Mouse (Mus musculus) Muller cell, postnatal 12 days (primary cell): ENCODE data around the gene Slc35g1.

Experiments
- DNase-seq: peaks from one replicate; pipeline ENCODE4 v3.0.0-alpha.2; 2015; ENCODE audit errors: inconsistent ontology term

The Slc35g1 gene

DNA sequence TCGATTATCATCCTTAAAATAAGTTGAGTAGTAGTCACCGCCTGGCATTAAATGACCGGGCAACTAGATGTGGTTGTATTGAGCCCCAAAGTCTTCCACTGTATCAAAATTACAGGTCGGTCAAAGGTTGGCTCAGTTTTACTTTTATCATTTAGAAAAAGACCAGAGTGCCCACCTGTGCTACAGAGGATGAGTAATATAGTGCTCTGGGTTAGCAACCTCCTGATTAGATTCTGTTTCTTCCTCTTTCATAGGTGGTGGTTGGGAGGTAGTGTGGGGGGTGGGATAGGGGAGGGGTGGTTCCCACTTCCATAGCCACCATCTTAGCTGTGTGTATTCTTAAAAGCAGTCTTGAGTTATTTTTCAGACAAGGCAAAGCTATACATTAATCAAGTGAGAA, 7.9 kb upstream of the Slc35g1 start:
- no peak for DNase-seq

DNA sequence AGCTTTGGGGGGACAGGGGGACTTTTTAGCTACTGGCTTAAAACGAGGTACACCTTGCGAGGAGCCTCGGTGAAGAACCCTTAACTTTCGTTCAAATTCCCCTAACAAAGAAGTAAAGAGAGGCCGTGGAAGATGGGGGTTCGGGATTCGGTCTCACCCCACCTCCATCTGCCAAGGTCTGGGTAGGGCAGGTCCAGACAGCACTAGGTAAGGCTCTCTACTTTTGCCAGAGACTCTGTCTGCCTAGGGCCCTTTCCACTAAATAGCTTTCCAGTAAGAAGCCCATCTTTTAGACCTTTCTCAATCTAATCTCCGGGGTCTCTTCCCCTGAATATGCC, 822 bp downstream of the Slc35g1 start:
- peak; percentile 8 for DNase-seq

- DNase-seq: no peak
Observed at GRCm38 (mm10) chr19:38397004-38397403, 1.2 kb downstream of the Slc35g1 start.

DNA sequence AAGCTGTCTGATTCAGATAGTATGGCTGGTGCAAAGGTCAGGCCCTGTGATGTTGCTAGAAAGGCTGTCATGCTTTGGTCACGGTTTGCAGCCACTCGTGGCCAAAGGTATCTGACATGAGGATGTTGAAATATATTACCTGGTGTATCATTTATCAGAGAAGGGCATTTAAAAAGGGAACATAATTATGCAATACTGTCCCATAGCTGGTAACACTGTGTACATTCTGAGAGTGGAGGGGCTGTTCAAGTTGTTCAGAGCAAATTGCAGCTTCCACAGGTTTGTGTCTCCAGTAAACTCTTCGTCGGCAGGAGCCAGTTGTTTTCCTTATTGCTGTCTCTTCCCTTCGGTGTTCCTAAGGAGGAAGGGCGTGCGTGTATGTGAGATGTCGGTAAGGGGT, 3.2 kb downstream of the Slc35g1 start:
- no peak for DNase-seq

DNA sequence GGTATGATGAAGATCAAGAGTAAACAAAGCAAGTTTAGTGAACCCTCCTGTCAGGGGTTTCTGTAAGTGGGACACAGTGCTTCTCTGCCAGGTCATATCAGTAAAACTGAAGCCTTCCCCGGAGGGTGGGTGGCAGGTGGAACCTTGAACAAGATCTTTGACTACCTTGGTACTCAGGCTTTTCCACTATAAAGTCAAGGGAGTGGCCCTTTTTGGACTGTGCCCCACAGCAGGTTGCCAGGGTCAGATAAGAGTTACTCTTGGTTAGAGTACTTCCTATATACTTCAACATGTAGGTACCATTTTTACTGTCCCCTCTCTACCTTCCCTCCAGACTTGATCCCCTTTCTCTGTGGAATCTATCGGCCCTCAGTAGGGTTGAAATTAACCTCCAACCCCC, 5.1 kb downstream of the Slc35g1 start:
- no peak for DNase-seq

DNA sequence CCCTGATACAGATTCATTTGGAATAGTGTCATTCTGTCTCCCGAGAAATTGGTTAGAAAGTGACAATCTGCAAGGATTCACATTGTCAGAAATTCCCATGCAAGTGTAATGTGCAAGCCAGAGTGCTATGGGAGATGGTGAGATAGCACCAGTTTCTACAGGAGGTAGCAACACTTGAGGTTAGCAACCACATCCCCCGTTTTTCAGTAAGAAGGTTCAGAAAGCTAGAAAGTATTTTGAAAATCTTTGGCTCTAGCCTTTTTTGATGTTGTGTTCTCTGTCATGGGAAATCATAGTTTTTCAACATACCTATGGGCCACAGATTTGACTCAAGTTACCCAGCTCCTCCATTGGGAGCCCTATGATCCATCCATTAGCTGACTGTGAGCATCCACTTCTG, 5.6 kb downstream of the Slc35g1 start:
- DNase-seq: no peak

- no peak for DNase-seq
Observed at GRCm38 (mm10) chr19:38410357-38411056, 14.7 kb downstream of the Slc35g1 start.

DNA sequence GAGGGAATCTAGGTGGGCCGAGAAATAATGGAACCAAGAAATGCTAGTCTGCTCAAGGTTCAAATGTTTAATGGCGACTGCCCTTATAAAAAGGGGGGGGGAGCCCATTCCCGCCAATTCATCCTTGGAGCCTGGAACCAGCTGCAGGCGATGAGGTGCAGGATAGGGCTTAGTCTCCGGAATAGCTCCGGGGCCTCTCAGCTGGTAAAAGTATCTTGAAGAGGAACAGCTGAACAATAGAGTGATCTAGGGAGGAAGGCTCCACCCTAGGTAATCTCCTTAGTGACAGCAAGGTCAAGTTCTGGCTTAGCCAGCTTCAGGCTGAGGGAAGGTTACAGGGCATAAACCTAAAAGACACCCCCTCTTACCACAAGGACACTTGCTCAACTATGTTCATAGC, 18.1 kb downstream of the Slc35g1 start:
- no peak for DNase-seq

DNA sequence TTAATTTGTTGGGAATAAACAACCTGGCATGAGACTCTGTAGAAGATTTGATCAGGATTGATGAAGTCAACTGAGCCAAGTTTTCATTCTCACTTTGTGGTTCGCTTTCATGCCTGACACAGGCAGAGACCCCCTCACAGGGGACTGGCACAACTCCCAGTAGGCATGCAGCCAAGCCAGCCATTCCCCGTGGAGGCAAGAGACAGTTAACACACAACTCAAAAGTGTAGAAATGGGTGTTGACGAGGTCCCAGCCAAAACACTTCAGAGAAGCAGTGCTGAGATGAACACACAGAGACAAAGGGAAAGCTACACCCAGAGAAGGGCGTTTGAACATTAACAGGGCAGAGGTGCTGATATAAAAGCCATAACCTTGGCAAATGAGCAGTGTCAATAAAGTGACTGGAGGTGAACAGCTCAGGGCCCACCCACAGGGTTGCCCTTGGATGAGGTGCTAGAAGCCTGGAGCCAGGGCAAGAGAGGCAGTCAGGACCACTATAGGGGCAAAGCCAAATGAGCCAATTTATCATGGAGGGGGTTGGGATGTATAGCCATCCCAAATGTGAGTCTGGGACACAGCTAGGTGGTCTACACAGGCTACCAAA, 23.1 kb downstream of the Slc35g1 start:
- DNase-seq: no peak

DNA sequence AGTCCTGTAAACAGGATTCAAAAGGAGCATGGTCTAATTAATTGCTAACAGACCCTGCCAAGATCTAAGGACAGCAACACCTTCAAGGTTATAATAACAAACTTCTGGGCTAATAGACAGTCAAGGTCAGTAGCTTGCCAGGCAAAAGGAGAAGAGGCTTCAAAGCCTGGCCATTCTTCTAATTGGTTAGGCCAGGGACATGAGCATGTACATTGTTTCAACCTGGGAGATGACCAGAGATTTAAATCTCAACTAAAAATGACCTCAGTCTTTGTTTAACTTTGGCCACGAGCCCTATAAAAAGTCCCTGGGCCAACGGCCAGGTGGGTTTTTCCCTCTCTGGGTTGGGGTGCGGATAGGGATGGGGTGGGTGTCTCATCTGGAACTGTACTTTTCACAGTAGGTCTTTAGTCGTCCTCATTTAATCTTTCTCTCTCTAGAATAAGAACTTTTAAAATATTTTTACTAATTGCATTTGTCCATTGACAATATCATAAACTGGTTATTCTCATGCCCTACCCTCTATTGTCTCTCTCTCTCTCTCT, 25.0 kb downstream of the Slc35g1 start:
- no peak for DNase-seq

GRCm38 (mm10) chr19:38421436-38421835, 25.7 kb downstream of the Slc35g1 start:
- no peak for DNase-seq

GRCm38 (mm10) chr19:38422926-38423325, 27.1 kb downstream of the Slc35g1 start:
- DNase-seq: no peak

DNA sequence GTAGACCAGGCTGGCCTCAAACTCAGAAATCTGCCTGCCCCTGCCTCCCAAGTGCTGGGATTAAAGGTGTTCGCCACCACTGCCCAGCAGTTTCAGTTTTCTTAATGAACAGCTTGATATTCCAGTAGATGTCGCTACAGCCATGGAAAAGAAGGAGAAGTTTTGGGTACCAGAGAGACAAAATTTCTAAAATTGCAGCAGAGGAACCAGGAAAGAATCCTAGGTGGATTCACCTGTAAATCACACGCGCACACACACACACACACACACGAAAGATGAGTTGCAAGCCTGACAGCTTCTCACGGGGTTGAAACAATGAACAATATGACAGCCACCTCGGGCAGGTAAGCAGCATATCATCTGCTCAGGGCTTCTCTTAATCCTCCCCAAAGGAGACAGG, 28.1 kb downstream of the Slc35g1 start:
- no peak for DNase-seq

DNA sequence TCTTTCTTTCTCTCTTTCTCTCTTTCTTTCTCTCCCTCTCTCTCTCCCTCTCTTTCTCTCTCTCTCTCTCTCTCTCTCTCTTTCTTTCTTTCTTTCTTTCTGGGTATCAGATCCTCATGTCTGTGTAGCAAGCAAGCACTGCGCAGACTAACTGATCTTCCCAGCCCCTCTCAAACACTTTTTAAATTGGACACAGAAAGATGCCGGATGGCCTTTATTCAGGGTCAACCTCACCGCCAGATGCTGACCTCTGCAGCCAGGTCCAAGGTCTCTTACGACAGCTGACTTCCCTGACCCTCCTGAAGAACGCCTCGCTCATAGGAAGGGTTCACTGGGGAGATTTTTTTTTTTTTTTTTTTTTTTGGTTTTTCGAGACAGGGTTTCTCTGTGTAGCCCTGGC, 28.8 kb downstream of the Slc35g1 start:
- no peak for DNase-seq

- DNase-seq: no peak
Observed at GRCm38 (mm10) chr19:38429269-38429668, 33.5 kb downstream of the Slc35g1 start.

- DNase-seq: peak; percentile 89
Observed at GRCm38 (mm10) chr19:38430475-38430874, 34.7 kb downstream of the Slc35g1 start.

GRCm38 (mm10) chr19:38431326-38431725, 35.5 kb downstream of the Slc35g1 start:
- DNase-seq: no peak

GRCm38 (mm10) chr19:38432021-38432420, 36.2 kb downstream of the Slc35g1 start:
- no peak for DNase-seq

DNA sequence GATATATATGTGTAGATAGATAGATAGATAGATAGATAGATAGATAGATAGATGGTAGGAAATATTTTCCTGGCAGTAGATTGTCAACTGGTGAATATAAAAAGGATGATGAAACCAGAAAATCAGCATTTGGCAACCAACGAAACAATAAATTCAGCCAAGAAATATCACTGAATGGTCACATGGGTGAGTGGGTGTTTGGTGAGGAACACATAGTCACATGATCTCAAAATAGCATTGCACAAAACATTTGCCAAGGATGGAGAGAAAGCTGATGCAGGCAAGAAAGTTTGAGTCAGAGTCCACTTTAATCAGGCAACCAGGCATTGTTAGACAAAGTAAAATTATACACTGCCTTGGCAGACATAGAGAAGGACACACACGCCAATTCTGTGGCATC, 37.6 kb downstream of the Slc35g1 start:
- DNase-seq: peak; percentile 73

DNA sequence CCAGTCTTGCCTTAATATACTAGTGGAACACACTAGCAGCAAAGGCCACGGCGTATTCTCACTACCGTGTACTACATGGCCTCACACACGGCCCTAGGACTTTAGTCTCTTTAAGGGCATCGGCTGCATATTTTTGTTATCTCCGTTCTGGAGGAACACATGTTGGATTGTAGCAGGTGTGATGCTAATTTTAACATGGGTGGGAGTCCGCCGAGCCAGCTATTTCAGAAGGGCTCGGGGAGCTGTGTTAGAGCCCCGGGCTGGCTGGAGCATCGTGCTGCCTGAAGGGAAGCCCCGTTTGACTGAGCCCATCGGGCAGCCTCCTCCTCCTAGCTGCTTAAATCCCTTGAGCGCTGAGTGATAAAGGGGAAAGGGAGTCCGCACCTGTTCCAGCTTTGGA, 39.4 kb downstream of the Slc35g1 start:
- DNase-seq: no peak

- DNase-seq: no peak
Observed at GRCm38 (mm10) chr19:38441860-38442259, 46.1 kb downstream of the Slc35g1 start.

DNA sequence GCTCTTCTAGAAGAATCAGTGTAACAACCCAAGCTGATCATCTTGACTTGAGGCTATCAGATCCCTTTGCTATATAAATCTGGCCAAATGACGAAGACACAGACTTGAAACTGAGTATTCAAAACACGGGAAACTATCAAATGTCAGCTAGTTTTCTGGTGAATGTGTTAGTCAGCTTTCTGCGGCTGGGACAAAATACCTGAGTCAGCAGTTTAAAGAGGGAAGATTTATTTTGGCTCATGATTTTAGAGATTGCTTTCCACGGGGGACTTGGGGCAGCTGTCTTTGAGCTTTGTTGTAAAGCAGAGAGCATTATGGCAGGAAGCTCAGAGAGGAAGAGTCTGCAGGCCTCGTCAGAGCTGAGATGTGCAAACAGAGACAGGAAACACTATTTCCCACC, 50.0 kb downstream of the Slc35g1 start:
- DNase-seq: no peak
